Mouse (Mus musculus): ENCODE measurements around the gene Immt. TPM values are rescaled to one million over a fixed set of nuclear protein-coding genes. Genes with fewer than 3 reads are reported as not detected.
"Not testable (repeated sequence)": the region's sequence is repeated elsewhere in the genome, so short reads cannot be mapped to it uniquely, and the experiment has no call there.

The Immt gene
- polyA plus RNA-seq, 1 experiment from 2014 or later, result 192 TPM

DNA sequence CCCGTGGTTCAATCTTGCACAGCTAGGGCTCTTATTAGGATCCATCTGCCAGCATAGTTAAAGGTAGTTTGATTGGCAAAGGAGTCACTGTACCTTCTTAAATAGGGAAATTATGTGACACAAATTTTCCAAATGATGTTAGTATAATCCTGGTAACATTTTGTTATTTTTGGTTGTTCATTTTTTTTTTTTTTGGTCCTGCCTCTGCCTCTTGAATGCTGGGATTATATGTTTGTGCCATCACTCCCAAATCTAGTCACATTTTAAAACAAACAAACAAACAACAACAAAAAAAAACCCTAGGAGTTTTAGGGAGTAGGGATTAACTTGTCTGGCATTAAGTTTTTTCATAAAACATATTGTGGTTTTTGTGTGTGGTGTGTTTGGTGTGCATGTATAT is 4.3 kb upstream of the Immt start, which contains the start of gene Mrpl35:
Gene Mrpl35 (minus strand): TSS at position 101 of the 400 bp plus-strand sequence.
- 44% methylated on average over 1 of the region's 1 CpGs for WGBS

DNA sequence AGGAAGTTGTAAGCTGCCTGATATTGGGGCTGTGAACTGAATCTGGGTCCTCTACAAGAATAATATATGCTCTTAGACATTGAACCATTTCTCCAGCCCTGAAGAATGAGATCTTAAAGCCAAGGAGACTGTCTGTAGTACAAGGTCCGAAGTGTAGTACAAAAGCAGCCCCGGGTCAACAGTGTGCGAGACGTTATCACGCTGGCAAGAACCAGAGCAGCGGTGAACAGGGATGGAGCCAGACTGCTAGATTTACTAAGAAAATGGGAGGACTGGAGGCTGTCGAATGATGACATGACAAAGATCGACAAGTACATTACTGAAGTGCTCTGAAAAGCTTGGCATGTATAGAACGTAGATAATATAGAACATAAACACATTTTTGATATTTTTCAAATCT is 1.4 kb upstream of the Immt start:
- Histone ChIP-seq H3K9me3 (replicated peaks; ENCODE audit: control insufficient read depth, low read length) (no peaks in the 10 kb centered on the region), H3K4me2 (ENCODE audit: low read depth, low read length) (no peak overlapping the region), H3K27ac (replicated peaks; ENCODE audit: low read depth, low read length) (no peak overlapping the region), H3K36me3 (replicated peaks; ENCODE audit: control insufficient read depth, insufficient read depth, low read depth, low read length) (no peaks in the 10 kb centered on the region), H3K4me1 (ENCODE audit: control insufficient read depth, insufficient read depth, low read length) (no peaks in the 10 kb centered on the region), H3K27me3 (ENCODE audit: control insufficient read depth, insufficient read depth, low read length) (no peaks in the 10 kb centered on the region), H3K9ac (replicated peaks; ENCODE audit: low read length) (no peak overlapping the region), H3K4me3 (ENCODE audit: low read depth, low read length) (no peak overlapping the region)
- DNase-seq (ENCODE audit: low spot score) (no peak), ATAC-seq (replicated peaks; ENCODE audit: insufficient number of reproducible peaks, low FRiP score, low TSS enrichment, low read depth) (no peak)
- 86% methylated on average over 9 of the region's 9 CpGs for WGBS

More for the DNA sequence above, 4.3 kb upstream of the Immt start, which contains the start of gene Mrpl35:
- H3K4me3 ChIP-seq (ENCODE audit: low read depth, low read length), result no peak within 1 kb of the TSS
- H3K9me3 ChIP-seq (replicated peaks; ENCODE audit: control insufficient read depth, low read length), result no peaks in the 10 kb centered on the region
- ATAC-seq (replicated peaks; ENCODE audit: insufficient number of reproducible peaks, low FRiP score, low TSS enrichment, low read depth), result no peak
- no peak within 1 kb of the TSS for H3K27ac ChIP-seq (replicated peaks; ENCODE audit: low read depth, low read length)
- no peaks in the 10 kb centered on the region for H3K36me3 ChIP-seq (replicated peaks; ENCODE audit: control insufficient read depth, insufficient read depth, low read depth, low read length)
- no peak for DNase-seq (ENCODE audit: low spot score)
- H3K4me2 ChIP-seq (ENCODE audit: low read depth, low read length), result no peak within 1 kb of the TSS
- H3K27me3 ChIP-seq (ENCODE audit: control insufficient read depth, insufficient read depth, low read length), result no peaks in the 10 kb centered on the region
- H3K9ac ChIP-seq (replicated peaks; ENCODE audit: low read length), result no peak within 1 kb of the TSS
- H3K4me1 ChIP-seq (ENCODE audit: control insufficient read depth, insufficient read depth, low read length), result no peaks in the 10 kb centered on the region

DNA sequence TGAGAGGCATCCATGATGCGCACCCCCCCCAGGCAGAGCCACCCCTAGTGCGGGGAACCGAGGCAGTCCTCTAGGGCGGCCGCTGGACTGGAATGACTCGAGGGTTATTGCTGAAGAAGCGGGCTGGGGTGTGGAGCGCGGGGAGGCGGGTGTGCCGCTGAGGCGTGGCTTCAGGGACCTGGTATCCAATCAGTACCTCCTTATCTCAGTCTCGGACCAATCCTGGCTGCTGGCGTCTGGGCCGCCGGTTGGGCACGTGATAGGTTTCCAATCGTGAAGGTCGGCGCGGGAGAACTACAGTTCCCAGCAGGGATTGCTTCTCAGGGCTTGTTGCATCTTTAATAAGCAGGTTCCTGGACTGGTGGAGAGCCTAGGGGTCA is 440 bp downstream of the Immt start:
- no peaks in the 10 kb centered on the region for H3K9me3 ChIP-seq (replicated peaks; ENCODE audit: control insufficient read depth, low read length)
- peak; percentile 99 for ATAC-seq (replicated peaks; ENCODE audit: insufficient number of reproducible peaks, low FRiP score, low TSS enrichment, low read depth)
- H3K9ac ChIP-seq (replicated peaks; ENCODE audit: low read length), result peak overlapping the region; percentile 77
- DNase-seq (ENCODE audit: low spot score), result peak; percentile 96
- peak overlapping the region; percentile 85 for H3K4me3 ChIP-seq (ENCODE audit: low read depth, low read length)
- no peaks in the 10 kb centered on the region for H3K4me1 ChIP-seq (ENCODE audit: control insufficient read depth, insufficient read depth, low read length)
- WGBS, result 0% methylated on average over 21 of the region's 21 CpGs
- H3K4me2 ChIP-seq (ENCODE audit: low read depth, low read length), result peak overlapping the region; percentile 35
- no peaks in the 10 kb centered on the region for H3K36me3 ChIP-seq (replicated peaks; ENCODE audit: control insufficient read depth, insufficient read depth, low read depth, low read length)
- H3K27me3 ChIP-seq (ENCODE audit: control insufficient read depth, insufficient read depth, low read length), result no peaks in the 10 kb centered on the region
- H3K27ac ChIP-seq (replicated peaks; ENCODE audit: low read depth, low read length), result peak overlapping the region; percentile 74

DNA sequence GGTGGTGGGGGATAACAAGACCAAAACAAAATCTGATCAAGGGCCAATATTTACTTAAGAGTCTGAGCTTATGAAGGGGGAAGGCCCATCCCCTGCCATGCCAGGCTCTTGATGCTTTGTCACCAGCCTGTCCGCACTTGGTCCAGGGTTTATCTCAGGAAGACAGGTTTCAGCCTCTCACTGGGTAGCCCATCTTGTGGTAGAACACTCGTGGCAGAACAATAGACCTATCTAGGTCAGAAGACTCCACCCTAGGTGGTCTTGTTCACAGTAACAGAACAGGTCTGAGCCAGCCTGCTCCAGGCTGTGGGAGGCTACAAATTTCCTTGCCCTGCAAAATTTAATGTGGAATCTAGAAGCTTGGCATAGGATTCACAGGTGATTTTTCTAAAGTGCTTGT is 5.7 kb downstream of the Immt start:
- Histone ChIP-seq H3K9ac (replicated peaks; ENCODE audit: low read length) (no peak overlapping the region), H3K4me1 (ENCODE audit: control insufficient read depth, insufficient read depth, low read length) (no peaks in the 10 kb centered on the region), H3K36me3 (replicated peaks; ENCODE audit: control insufficient read depth, insufficient read depth, low read depth, low read length) (no peaks in the 10 kb centered on the region), H3K4me2 (ENCODE audit: low read depth, low read length) (no peak overlapping the region), H3K27ac (replicated peaks; ENCODE audit: low read depth, low read length) (no peak overlapping the region), H3K4me3 (ENCODE audit: low read depth, low read length) (no peak overlapping the region), H3K27me3 (ENCODE audit: control insufficient read depth, insufficient read depth, low read length) (no peaks in the 10 kb centered on the region), H3K9me3 (replicated peaks; ENCODE audit: control insufficient read depth, low read length) (no peaks in the 10 kb centered on the region)
- ATAC-seq (replicated peaks; ENCODE audit: insufficient number of reproducible peaks, low FRiP score, low TSS enrichment, low read depth) (no peak), DNase-seq (ENCODE audit: low spot score) (no peak)
- 80% methylated on average over 2 of the region's 2 CpGs for WGBS

DNA sequence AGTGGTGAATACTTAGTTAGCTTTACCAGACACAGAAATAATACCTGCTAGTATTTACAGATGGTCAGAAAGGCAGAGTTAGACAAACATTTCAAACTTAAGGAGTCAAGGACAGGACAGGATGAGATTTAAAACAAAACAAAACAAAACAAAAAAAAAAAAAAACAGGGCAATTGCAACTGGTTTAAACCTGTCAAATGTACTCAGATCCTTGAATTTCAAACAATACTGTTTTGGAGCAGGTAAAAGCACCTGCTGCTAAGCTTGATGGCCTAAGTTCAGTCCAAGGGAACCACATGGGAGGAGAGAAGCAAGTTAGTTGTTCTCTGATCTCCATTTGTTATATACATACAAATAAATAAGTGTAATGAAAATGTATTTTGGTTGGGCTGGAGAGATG is 8.7 kb downstream of the Immt start:
- no peaks in the 10 kb centered on the region for H3K9me3 ChIP-seq (replicated peaks; ENCODE audit: control insufficient read depth, low read length)
- H3K27me3 ChIP-seq (ENCODE audit: control insufficient read depth, insufficient read depth, low read length), result no peaks in the 10 kb centered on the region

DNA sequence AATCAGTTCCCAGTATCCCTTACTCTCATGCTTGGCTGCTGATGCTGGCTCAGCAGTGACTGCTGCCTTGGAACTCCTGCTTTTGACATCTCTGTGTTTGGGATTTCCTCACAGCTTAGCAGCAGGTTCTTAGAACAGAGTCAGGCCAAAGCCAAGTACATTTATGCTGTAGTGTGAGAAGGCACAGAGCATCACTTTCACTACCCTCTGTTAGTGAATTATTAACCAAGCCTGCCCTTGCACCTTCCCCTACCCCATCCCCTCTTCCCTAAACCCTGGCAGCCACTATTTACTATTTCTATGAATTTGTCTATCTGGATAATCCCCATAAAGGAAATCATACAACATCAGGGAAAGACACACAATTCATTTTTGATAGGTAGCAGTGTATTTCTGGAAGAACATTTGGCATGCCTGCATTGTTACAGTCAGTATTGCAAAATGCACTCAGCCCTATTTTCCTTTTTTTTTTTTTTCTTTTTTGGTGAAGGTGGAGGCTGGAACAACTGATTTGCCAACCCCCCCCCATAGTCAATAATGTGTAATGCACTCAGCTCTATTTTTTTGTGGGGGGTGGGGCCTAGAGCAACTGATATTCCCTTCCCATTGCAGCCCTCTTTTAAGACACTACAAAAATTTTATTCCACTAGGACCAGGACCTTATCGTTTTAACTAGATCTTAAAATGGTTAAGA is 9.6 kb downstream of the Immt start:
- Histone ChIP-seq H3K9ac (replicated peaks; ENCODE audit: low read length) (no peak overlapping the region), H3K9me3 (replicated peaks; ENCODE audit: control insufficient read depth, low read length) (no peaks in the 10 kb centered on the region), H3K27ac (replicated peaks; ENCODE audit: low read depth, low read length) (no peak overlapping the region), H3K4me3 (ENCODE audit: low read depth, low read length) (no peak overlapping the region), H3K4me2 (ENCODE audit: low read depth, low read length) (no peak overlapping the region), H3K27me3 (ENCODE audit: control insufficient read depth, insufficient read depth, low read length) (no peaks in the 10 kb centered on the region), H3K4me1 (ENCODE audit: control insufficient read depth, insufficient read depth, low read length) (no peaks in the 10 kb centered on the region), H3K36me3 (replicated peaks; ENCODE audit: control insufficient read depth, insufficient read depth, low read depth, low read length) (no peaks in the 10 kb centered on the region)
- ATAC-seq (replicated peaks; ENCODE audit: insufficient number of reproducible peaks, low FRiP score, low TSS enrichment, low read depth), result no peak
- no peak for DNase-seq (ENCODE audit: low spot score)
- 95% methylated on average over 1 of the region's 1 CpGs for WGBS

More for the DNA sequence above, 8.7 kb downstream of the Immt start:
- ATAC-seq (replicated peaks; ENCODE audit: insufficient number of reproducible peaks, low FRiP score, low TSS enrichment, low read depth), result no peak
- Histone ChIP-seq H3K36me3 (replicated peaks; ENCODE audit: control insufficient read depth, insufficient read depth, low read depth, low read length) (no peaks in the 10 kb centered on the region), H3K27ac (replicated peaks; ENCODE audit: low read depth, low read length) (no peak overlapping the region), H3K9ac (replicated peaks; ENCODE audit: low read length) (no peak overlapping the region), H3K4me3 (ENCODE audit: low read depth, low read length) (no peak overlapping the region), H3K4me2 (ENCODE audit: low read depth, low read length) (no peak overlapping the region), H3K4me1 (ENCODE audit: control insufficient read depth, insufficient read depth, low read length) (no peaks in the 10 kb centered on the region)
- no peak for DNase-seq (ENCODE audit: low spot score)

DNA sequence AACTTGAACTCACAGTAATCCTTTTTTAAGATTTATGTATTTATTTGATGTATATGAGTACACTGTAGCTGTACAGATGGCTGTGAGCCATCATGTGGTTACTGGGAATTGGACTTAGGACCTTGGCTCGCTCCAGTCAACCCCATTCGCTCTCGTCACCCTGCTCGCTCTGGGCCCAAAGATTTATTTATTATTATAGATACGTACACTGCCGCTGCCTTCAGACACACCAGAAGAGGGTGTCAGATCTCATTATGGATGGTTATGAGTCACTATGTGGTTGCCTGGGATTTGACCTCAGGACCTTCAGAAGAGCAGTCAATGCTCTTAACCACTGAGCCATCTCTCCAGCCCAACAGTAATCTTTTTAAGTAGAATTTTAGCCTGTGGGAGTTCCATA is 15.8 kb downstream of the Immt start:
- H3K9ac ChIP-seq (replicated peaks; ENCODE audit: low read length); H3K4me3 ChIP-seq (ENCODE audit: low read depth, low read length); H3K27ac ChIP-seq (replicated peaks; ENCODE audit: low read depth, low read length); DNase-seq (ENCODE audit: low spot score); ATAC-seq (replicated peaks; ENCODE audit: insufficient number of reproducible peaks, low FRiP score, low TSS enrichment, low read depth); H3K4me1 ChIP-seq (ENCODE audit: control insufficient read depth, insufficient read depth, low read length); H3K9me3 ChIP-seq (replicated peaks; ENCODE audit: control insufficient read depth, low read length); H3K4me2 ChIP-seq (ENCODE audit: low read depth, low read length); H3K36me3 ChIP-seq (replicated peaks; ENCODE audit: control insufficient read depth, insufficient read depth, low read depth, low read length); H3K27me3 ChIP-seq (ENCODE audit: control insufficient read depth, insufficient read depth, low read length): not testable (repeated sequence)
- WGBS, result 95% methylated on average over 6 of the region's 6 CpGs

DNA sequence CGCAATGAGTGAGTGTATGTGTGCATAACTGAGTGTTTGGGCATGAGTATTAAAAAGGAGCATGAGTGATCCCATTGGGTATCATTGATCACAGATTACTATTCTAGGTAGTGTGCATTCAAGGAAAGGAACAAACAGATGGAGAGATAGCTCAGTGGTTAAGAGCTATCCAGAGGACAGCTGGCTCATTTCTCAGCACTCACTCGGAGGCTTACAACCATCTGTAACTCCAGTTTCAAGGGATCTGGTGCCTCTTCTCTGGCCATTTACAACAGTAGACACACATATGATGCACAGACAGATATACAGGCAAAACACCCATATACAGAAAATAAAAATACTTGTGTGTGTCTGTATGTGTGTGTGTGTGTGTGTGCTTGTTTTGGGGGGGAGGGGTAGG is 36.6 kb downstream of the Immt start:
- peaks cover 4% of the 10 kb centered on the region for H3K36me3 ChIP-seq (replicated peaks; ENCODE audit: control insufficient read depth, insufficient read depth, low read depth, low read length)

More for the DNA sequence above, 36.6 kb downstream of the Immt start:
- no peak for DNase-seq (ENCODE audit: low spot score)
- Histone ChIP-seq H3K4me2 (ENCODE audit: low read depth, low read length) (no peak overlapping the region), H3K4me1 (ENCODE audit: control insufficient read depth, insufficient read depth, low read length) (no peaks in the 10 kb centered on the region), H3K27ac (replicated peaks; ENCODE audit: low read depth, low read length) (no peak overlapping the region), H3K9me3 (replicated peaks; ENCODE audit: control insufficient read depth, low read length) (no peaks in the 10 kb centered on the region), H3K9ac (replicated peaks; ENCODE audit: low read length) (no peak overlapping the region), H3K27me3 (ENCODE audit: control insufficient read depth, insufficient read depth, low read length) (no peaks in the 10 kb centered on the region), H3K4me3 (ENCODE audit: low read depth, low read length) (no peak overlapping the region)
- ATAC-seq (replicated peaks; ENCODE audit: insufficient number of reproducible peaks, low FRiP score, low TSS enrichment, low read depth), result no peak
- 92% methylated on average over 2 of the region's 2 CpGs for WGBS

Data from embryonic facial prominence, embryonic 11.5 days (tissue).